Mouse (Mus musculus): Measurements from ENCODE around the gene Spata5.
"Not testable (repeated sequence)": the region's sequence is repeated elsewhere in the genome, so short reads cannot be mapped to it uniquely, and the experiment has no call there.

The Spata5 gene

GRCm38 (mm10) chr3:37576840-37577239, 157.1 kb downstream of the Spata5 start:
- no peak for DNase-seq

- no peak for DNase-seq
Measured at GRCm38 (mm10) chr3:37577706-37578105, 158.0 kb downstream of the Spata5 start.

- no peak for DNase-seq
Measured at GRCm38 (mm10) chr3:37584576-37584975, 164.9 kb downstream of the Spata5 start.

GRCm38 (mm10) chr3:37585967-37586730, 166.5 kb downstream of the Spata5 start:
- DNase-seq: peak in 1 of 2 experiments; percentile 21

GRCm38 (mm10) chr3:37586731-37587578, 167.3 kb downstream of the Spata5 start:
- DNase-seq: no peak

GRCm38 (mm10) chr3:37595721-37596120, 176.0 kb downstream of the Spata5 start:
- DNase-seq: peak; percentile 17 to 24

GRCm38 (mm10) chr3:37596519-37596918, 176.8 kb downstream of the Spata5 start:
- no peak for DNase-seq

- no peak for DNase-seq
Measured at GRCm38 (mm10) chr3:37597200-37597599, 177.5 kb downstream of the Spata5 start.

GRCm38 (mm10) chr3:37599641-37600040, 179.9 kb downstream of the Spata5 start:
- DNase-seq: not testable (repeated sequence)

GRCm38 (mm10) chr3:37602356-37602755, 182.7 kb downstream of the Spata5 start:
- DNase-seq: no peak

GRCm38 (mm10) chr3:37602890-37603289, 183.2 kb downstream of the Spata5 start:
- DNase-seq: no peak

GRCm38 (mm10) chr3:37603541-37603940, 183.8 kb downstream of the Spata5 start:
- DNase-seq: no peak

GRCm38 (mm10) chr3:37604976-37605875, 185.5 kb downstream of the Spata5 start:
- peak; percentile 84 to 85 for DNase-seq

GRCm38 (mm10) chr3:37605876-37606238, 186.2 kb downstream of the Spata5 start:
- DNase-seq: peak; percentile 80 to 82

GRCm38 (mm10) chr3:37608926-37609325, 189.2 kb downstream of the Spata5 start:
- DNase-seq: peak; percentile 30 to 37

GRCm38 (mm10) chr3:37610670-37611069, 191.0 kb downstream of the Spata5 start:
- no peak for DNase-seq

GRCm38 (mm10) chr3:37613722-37614121, 194.0 kb downstream of the Spata5 start:
- peak; percentile 27 to 33 for DNase-seq

GRCm38 (mm10) chr3:37614878-37615650, 195.4 kb downstream of the Spata5 start:
- DNase-seq: no peak

GRCm38 (mm10) chr3:37616586-37617547, 197.2 kb downstream of the Spata5 start:
- DNase-seq: no peak
